Mouse (Mus musculus): ENCODE data around the gene Ncapd2. TPM values are rescaled to one million over a fixed set of nuclear protein-coding genes. Genes with fewer than 3 reads are reported as not detected.

Gene Ncapd2
- total RNA-seq, 2 experiments from 2014 or later: 6.5 to 8.2 TPM

GRCm38 (mm10) chr6:125215148-125215954 lies 23.9 kb upstream of the Ncapd2 start, which contains the start of gene Vamp1:
Gene Vamp1 (plus strand): TSS chr6:125215551.
- DNase-seq (ENCODE audit: low spot score): peak; percentile 96

- DNase-seq (ENCODE audit: low spot score): no peak
Measured at GRCm38 (mm10) chr6:125213715-125214114, 22.2 kb upstream of the Ncapd2 start.

- no peak for DNase-seq (ENCODE audit: low spot score)
Measured at GRCm38 (mm10) chr6:125213129-125213528, 21.6 kb upstream of the Ncapd2 start.

GRCm38 (mm10) chr6:125212621-125213020 lies 21.1 kb upstream of the Ncapd2 start:
- DNase-seq (ENCODE audit: low spot score): no peak

GRCm38 (mm10) chr6:125210436-125210835 lies 18.9 kb upstream of the Ncapd2 start:
- DNase-seq (ENCODE audit: low spot score): no peak

- no peak for DNase-seq (ENCODE audit: low spot score)
Measured at GRCm38 (mm10) chr6:125197166-125197565, 5.7 kb upstream of the Ncapd2 start.

GRCm38 (mm10) chr6:125196301-125196700 lies 4.8 kb upstream of the Ncapd2 start:
- no peak for DNase-seq (ENCODE audit: low spot score)

GRCm38 (mm10) chr6:125195541-125196075 lies 4.1 kb upstream of the Ncapd2 start:
- DNase-seq (ENCODE audit: low spot score): no peak

- DNase-seq (ENCODE audit: low spot score): no peak
Measured at GRCm38 (mm10) chr6:125193390-125193789, 1.9 kb upstream of the Ncapd2 start.

- DNase-seq (ENCODE audit: low spot score): no peak
Measured at GRCm38 (mm10) chr6:125192841-125193240, 1.3 kb upstream of the Ncapd2 start.

- peak; percentile 92 for DNase-seq (ENCODE audit: low spot score)
Measured at GRCm38 (mm10) chr6:125192016-125192714, 664 bp upstream of the Ncapd2 start.

GRCm38 (mm10) chr6:125190816-125191215 lies 685 bp downstream of the Ncapd2 start:
- no peak for DNase-seq (ENCODE audit: low spot score)

- DNase-seq (ENCODE audit: low spot score): no peak
Measured at GRCm38 (mm10) chr6:125186203-125186602, 5.3 kb downstream of the Ncapd2 start.

- DNase-seq (ENCODE audit: low spot score): no peak
Measured at GRCm38 (mm10) chr6:125182133-125182532, 9.4 kb downstream of the Ncapd2 start.

- DNase-seq (ENCODE audit: low spot score): no peak
Measured at GRCm38 (mm10) chr6:125179601-125180000, 11.9 kb downstream of the Ncapd2 start.

GRCm38 (mm10) chr6:125175469-125175868 lies 16.0 kb downstream of the Ncapd2 start:
- DNase-seq (ENCODE audit: low spot score): no peak

GRCm38 (mm10) chr6:125173256-125173655 lies 18.2 kb downstream of the Ncapd2 start:
- DNase-seq (ENCODE audit: low spot score): no peak

GRCm38 (mm10) chr6:125172474-125172873 lies 19.0 kb downstream of the Ncapd2 start:
- DNase-seq (ENCODE audit: low spot score): no peak

GRCm38 (mm10) chr6:125170194-125170593 lies 21.3 kb downstream of the Ncapd2 start:
- no peak for DNase-seq (ENCODE audit: low spot score)

GRCm38 (mm10) chr6:125168086-125168485 lies 23.4 kb downstream of the Ncapd2 start:
- DNase-seq (ENCODE audit: low spot score): no peak

GRCm38 (mm10) chr6:125166861-125167650 lies 24.4 kb downstream of the Ncapd2 start:
- peak; percentile 88 for DNase-seq (ENCODE audit: low spot score)

Measured in gastrocnemius, adult 18-20 months (tissue).